Mouse (Mus musculus): ENCODE measurements at regions not wholly inside any gene's neighbourhood (a gene's known extent, or its start where the extent isn't known, plus 50 kb on each side); places are given as distances from the start of the nearest gene placed in this dataset.

DNA sequence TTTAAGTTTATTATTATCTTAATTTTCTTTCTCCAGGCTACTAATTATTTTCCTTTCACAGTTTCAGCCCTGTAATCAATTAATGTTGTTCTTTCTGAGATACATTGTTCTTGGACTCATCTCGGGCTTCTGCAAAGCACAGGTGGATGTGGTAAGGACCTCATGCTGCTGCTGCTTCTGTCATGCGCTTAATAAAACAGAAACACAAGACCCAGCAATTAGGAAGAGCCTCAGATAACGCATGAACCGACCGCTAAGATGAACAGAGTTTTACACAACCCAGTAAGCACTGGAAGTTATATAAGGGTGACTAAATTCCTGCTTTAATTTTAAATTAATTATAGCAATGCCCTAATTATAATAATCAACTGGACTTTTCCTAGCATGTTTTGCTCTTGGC, 70.7 kb upstream of the Gk2 start:
- no peak for DNase-seq (ENCODE audit: low spot score in 2 of 2)

Data from urinary bladder, postnatal 4 days (tissue).